Mouse (Mus musculus): ENCODE measurements around the gene Col4a3.

GRCm38 (mm10) chr1:82747714-82748452 lies 161.2 kb downstream of the Col4a3 start:
- TF ChIP-seq POLR2A (IDR thresholded peaks at IDR 0.05; ENCODE audit: low read depth, low read length) (no peak), CTCF (IDR thresholded peaks at IDR 0.05; ENCODE audit: borderline replicate concordance, insufficient read depth, low read length) (no peak)

Measured in embryonic fibroblast, embryonic 13.5 days (primary cell).